Mouse (Mus musculus): ENCODE results near the gene Stox2.

The Stox2 gene

GRCm38 (mm10) chr8:47182771-47183558, 263.2 kb downstream of the Stox2 start:
- no peak for DNase-seq (ENCODE audit: low read depth, low spot score)

DNA sequence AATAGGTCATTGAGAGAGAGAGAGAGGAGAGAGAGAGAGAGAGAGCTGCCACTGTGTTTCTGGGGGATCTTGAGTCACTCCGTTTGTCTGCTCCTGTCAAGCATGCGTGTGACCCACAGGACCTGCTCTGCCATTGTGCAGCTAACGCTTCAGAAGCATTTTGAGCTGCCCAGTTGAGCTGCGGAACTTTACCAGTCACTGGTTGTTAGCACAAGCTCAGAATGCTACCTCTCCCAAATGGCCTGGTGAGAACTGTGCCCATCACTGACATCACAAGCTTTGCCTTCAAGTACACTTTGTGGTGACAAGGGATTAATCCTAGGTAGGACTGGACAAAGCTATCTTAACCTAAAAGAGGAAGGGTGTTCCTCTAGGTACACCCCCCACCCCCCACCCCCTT, 263.9 kb downstream of the Stox2 start:
- DNase-seq (ENCODE audit: low read depth, low spot score) = peak; percentile 23

DNA sequence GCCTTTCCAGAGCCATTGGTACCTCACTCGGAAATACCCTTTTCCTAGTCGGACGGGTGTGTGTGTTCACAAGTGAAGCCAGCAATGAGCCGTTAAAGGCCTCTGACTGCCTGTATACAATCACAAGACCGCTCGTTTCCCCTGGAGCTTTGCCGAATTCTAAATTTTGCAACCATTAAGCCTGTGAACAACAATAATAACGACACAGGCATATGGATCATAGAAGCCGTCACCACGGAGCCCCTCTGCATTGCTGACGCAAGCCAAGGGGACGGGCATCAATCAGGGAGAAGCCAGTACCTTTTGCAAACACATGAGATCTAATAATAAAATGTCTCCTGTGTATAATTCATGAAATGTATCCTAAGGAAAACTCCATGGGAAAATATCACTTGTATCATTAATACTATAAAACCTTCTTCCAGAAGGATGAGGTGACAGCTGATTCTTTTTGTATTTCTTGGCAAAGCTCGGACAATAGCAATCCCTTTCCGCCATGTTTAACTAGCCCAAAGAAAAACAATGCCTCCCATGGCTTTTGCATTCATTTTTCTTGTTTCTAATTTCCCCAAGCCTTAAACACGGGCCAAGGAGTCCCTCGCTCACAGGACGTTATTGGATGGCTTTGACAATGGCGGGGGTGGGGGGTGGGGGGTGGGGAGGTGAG, 265.0 kb downstream of the Stox2 start:
- DNase-seq (ENCODE audit: low read depth, low spot score) = no peak

GRCm38 (mm10) chr8:47180181-47180580, 266.0 kb downstream of the Stox2 start:
- DNase-seq (ENCODE audit: low read depth, low spot score) = no peak

- no peak for DNase-seq (ENCODE audit: low read depth, low spot score)
Measured at GRCm38 (mm10) chr8:47178785-47179184, 267.4 kb downstream of the Stox2 start.

- DNase-seq (ENCODE audit: low read depth, low spot score) = no peak
Measured at GRCm38 (mm10) chr8:47173823-47174222, 272.3 kb downstream of the Stox2 start.

DNA sequence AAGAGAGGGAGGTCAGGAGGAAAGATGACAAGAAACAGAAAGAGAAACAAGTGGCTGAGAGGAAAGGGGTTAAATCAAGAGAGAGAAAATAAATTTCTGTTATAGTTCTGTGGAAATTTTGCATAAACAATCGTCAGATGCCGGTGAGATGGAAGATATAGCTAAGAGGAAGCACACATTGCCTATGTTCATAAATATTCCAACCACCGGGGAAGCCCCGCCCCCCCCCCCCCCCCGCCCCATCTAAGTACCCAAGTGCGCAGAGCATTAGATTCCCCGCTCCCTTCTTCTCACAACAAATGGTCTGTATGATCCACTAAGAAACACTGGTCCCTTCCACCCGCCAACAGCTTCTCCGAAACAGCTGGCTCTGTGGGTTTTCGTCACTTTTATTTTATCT, 273.3 kb downstream of the Stox2 start:
- DNase-seq (ENCODE audit: low read depth, low spot score) = no peak

DNA sequence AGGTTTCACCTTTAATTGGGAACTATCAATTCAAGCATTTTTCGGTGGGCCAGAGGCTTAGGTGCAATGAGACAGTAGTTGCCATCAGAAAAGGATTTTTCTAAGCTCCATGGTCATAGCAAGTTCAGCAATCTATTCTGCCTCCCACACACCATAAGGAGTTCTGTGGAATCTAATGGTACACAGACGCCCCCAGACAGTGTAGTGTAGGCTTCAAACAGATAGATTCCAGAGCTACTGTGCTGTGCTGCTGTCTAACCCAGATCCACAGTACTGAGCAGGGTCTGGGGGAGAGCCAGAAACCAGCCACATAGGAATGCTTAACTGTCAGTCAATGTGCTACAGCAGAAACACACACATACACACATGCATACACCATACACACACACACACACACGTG, 285.5 kb downstream of the Stox2 start:
- peak; percentile 65 for DNase-seq (ENCODE audit: low read depth, low spot score)

GRCm38 (mm10) chr8:47154521-47154920, 291.6 kb downstream of the Stox2 start:
- DNase-seq (ENCODE audit: low read depth, low spot score) = no peak

- DNase-seq (ENCODE audit: low read depth, low spot score) = peak; percentile 56
Measured at GRCm38 (mm10) chr8:47145258-47145657, 300.9 kb downstream of the Stox2 start.

DNA sequence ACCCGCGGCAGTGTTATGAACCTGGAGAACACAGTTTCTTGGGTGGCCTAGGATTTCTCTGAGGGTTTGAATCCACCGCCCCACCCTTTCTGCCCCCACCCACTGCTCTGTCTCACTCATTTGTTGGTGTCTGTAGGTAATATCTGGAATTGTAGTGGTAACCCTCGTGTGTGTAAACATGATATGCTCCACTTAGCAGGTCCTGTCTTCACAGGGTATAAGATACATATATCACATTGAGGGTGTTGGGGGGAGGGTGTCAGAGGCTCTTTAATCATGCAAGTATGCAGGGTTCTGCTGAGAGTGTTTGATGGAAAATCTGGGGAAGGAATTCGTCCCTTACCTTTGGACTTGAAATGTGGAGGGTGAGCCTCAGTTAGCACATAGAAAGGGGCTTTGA, 310.1 kb downstream of the Stox2 start:
- no peak for DNase-seq (ENCODE audit: low read depth, low spot score)

- no peak for DNase-seq (ENCODE audit: low read depth, low spot score)
Measured at GRCm38 (mm10) chr8:47135586-47135985, 310.6 kb downstream of the Stox2 start.

DNA sequence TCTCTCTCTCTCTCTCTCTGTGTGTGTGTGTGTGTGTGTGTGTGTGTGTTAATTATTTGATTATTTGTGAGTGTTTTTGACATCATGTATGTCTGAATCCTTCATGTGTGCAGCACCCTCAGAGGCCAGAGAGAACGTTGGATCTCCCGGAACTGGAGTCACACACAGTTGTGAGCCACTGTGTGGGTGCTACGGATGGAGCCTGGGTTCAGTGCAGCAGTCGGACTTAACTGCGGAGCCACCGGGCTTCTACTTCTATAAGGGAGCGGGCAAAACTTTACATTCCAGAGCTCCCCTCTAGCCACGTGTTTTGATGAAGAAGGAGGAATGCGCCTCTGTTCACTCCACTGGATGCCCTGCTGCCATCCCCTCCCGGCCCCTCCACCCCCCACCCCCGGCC, 311.4 kb downstream of the Stox2 start:
- DNase-seq (ENCODE audit: low read depth, low spot score) = no peak

- DNase-seq (ENCODE audit: low read depth, low spot score) = no peak
Measured at GRCm38 (mm10) chr8:47133381-47133780, 312.8 kb downstream of the Stox2 start.

Data from brain, adult 2 months (tissue).